Mouse (Mus musculus): ENCODE measurements around the gene Spcs1. TPM values are rescaled to one million over a fixed set of nuclear protein-coding genes. Genes with fewer than 3 reads are reported as not detected.
A peak's percentile ranks its signal among the peaks of the same experiment; 100 is the strongest.

The Spcs1 gene
- total and polyA plus RNA-seq, 3 experiments, result 188 to 419 (median 208) TPM

- Histone ChIP-seq H3K9me3 (replicated peaks; ENCODE audit: insufficient read depth, low read length) (no peaks in the 10 kb centered on the region), H3K4me3 (ENCODE audit: control insufficient read depth in 1 of 2, insufficient read depth in 1 of 2, low read depth in 2 of 2, low read length in 2 of 2) (no peak overlapping the region), H3K9ac (ENCODE audit: control insufficient read depth, low read depth, low read length, poor library complexity, severe bottlenecking) (no peak overlapping the region), H3K27ac (ENCODE audit: control insufficient read depth, low read depth, low read length) (no peak overlapping the region), H3K27me3 (ENCODE audit: control insufficient read depth in 1 of 2, insufficient read depth in 2 of 2, low read length in 2 of 2) (no peaks in the 10 kb centered on the region), H3K36me3 (ENCODE audit: control insufficient read depth in 1 of 2, insufficient read depth in 2 of 2, low read length in 2 of 2) (no peaks in the 10 kb centered on the region), H3K4me1 (ENCODE audit: control insufficient read depth in 1 of 2, insufficient read depth in 2 of 2, low read length in 2 of 2) (no peaks in the 10 kb centered on the region), H3K79me2 (ENCODE audit: control insufficient read depth, insufficient read depth, low read length, poor library complexity) (no peaks in the 10 kb centered on the region)
- no peak for DNase-seq (ENCODE audit: low read depth, low spot score)
- no peak for TF ChIP-seq UBTF (IDR thresholded peaks at IDR 0.05; ENCODE audit: borderline replicate concordance, insufficient read depth, low read depth, low read length)
- no peak for TF ChIP-seq BHLHE40 (IDR thresholded peaks at IDR 0.05; ENCODE audit: borderline replicate concordance, low read depth, low read length)
- no peak for TF ChIP-seq HCFC1 (IDR thresholded peaks at IDR 0.05; ENCODE audit: low read depth, low read length)
- no peak for TF ChIP-seq GABPA (IDR thresholded peaks at IDR 0.05; ENCODE audit: low read depth, low read length)
- no peak for TF ChIP-seq TAL1 (IDR thresholded peaks at IDR 0.05; ENCODE audit: low read length)
- TF ChIP-seq TBP (IDR thresholded peaks at IDR 0.05; ENCODE audit: low read depth, low read length), result no peak
- TF ChIP-seq MEF2A (IDR thresholded peaks at IDR 0.05; ENCODE audit: extremely low read depth, insufficient replicate concordance, low read depth, low read length, poor library complexity, severe bottlenecking), result no peak
- no peak for TF ChIP-seq CHD2 (IDR thresholded peaks at IDR 0.05; ENCODE audit: low read length)
- TF ChIP-seq POLR2AphosphoS5 (IDR thresholded peaks at IDR 0.05; ENCODE audit: borderline replicate concordance, low read depth, low read length), result no peak
- no peak for TF ChIP-seq ZNF384 (IDR thresholded peaks at IDR 0.05; ENCODE audit: low read depth, low read length)
- no peak for TF ChIP-seq ZMIZ1 (IDR thresholded peaks at IDR 0.05; ENCODE audit: low read depth, low read length)
- TF ChIP-seq MAZ (IDR thresholded peaks at IDR 0.05; ENCODE audit: low read depth, low read length), result no peak
- no peak for TF ChIP-seq MAFK (IDR thresholded peaks at IDR 0.05; ENCODE audit: borderline replicate concordance, low read depth, low read length)
- no peak for TF ChIP-seq CTCF (IDR thresholded peaks at IDR 0.05 in 2 of 3, conservative IDR thresholded peaks at IDR 0.05 in 1 of 3; ENCODE audit: control insufficient read depth in 1 of 3, insufficient read depth in 1 of 3, low read depth in 2 of 3, low read length in 3 of 3, poor library complexity in 1 of 3, severe bottlenecking in 1 of 3)
- no peak for TF ChIP-seq RCOR1 (IDR thresholded peaks at IDR 0.05; ENCODE audit: low read depth, low read length)
- TF ChIP-seq SIN3A (IDR thresholded peaks at IDR 0.05; ENCODE audit: low read length), result no peak
- TF ChIP-seq NELFE (IDR thresholded peaks at IDR 0.05; ENCODE audit: low read depth, low read length), result no peak
- TF ChIP-seq ETS1 (IDR thresholded peaks at IDR 0.05; ENCODE audit: low read depth, low read length), result no peak
- TF ChIP-seq RAD21 (IDR thresholded peaks at IDR 0.05; ENCODE audit: low read depth, low read length), result no peak
- no peak for TF ChIP-seq MXI1 (IDR thresholded peaks at IDR 0.05; ENCODE audit: low read depth, low read length)
Observed at GRCm38 (mm10) chr14:30960366-30960765, 41.1 kb downstream of the Spcs1 start.

- H3K9me3 ChIP-seq (replicated peaks; ENCODE audit: insufficient read depth, low read length), result no peaks in the 10 kb centered on the region
- no peak overlapping the region for H3K27ac ChIP-seq (ENCODE audit: control insufficient read depth, low read depth, low read length)
- DNase-seq (ENCODE audit: low read depth, low spot score), result peak; percentile 15
- H3K79me2 ChIP-seq (ENCODE audit: control insufficient read depth, insufficient read depth, low read length, poor library complexity), result no peaks in the 10 kb centered on the region
- H3K4me3 ChIP-seq (ENCODE audit: control insufficient read depth in 1 of 2, insufficient read depth in 1 of 2, low read depth in 2 of 2, low read length in 2 of 2), result no peak overlapping the region
- no peak for TF ChIP-seq BHLHE40 (IDR thresholded peaks at IDR 0.05; ENCODE audit: borderline replicate concordance, low read depth, low read length)
- no peak for TF ChIP-seq RAD21 (IDR thresholded peaks at IDR 0.05; ENCODE audit: low read depth, low read length)
- no peak for TF ChIP-seq USF1 (IDR thresholded peaks at IDR 0.05; ENCODE audit: low read depth, low read length)
- TF ChIP-seq NELFE (IDR thresholded peaks at IDR 0.05; ENCODE audit: low read depth, low read length), result no peak
- no peak for TF ChIP-seq SIN3A (IDR thresholded peaks at IDR 0.05; ENCODE audit: low read length)
- no peak for TF ChIP-seq ETS1 (IDR thresholded peaks at IDR 0.05; ENCODE audit: low read depth, low read length)
- no peaks in the 10 kb centered on the region for H3K27me3 ChIP-seq (ENCODE audit: control insufficient read depth in 1 of 2, insufficient read depth in 2 of 2, low read length in 2 of 2)
- H3K9ac ChIP-seq (ENCODE audit: control insufficient read depth, low read depth, low read length, poor library complexity, severe bottlenecking), result no peak overlapping the region
- no peaks in the 10 kb centered on the region for H3K4me1 ChIP-seq (ENCODE audit: control insufficient read depth in 1 of 2, insufficient read depth in 2 of 2, low read length in 2 of 2)
- H3K36me3 ChIP-seq (ENCODE audit: control insufficient read depth in 1 of 2, insufficient read depth in 2 of 2, low read length in 2 of 2), result no peaks in the 10 kb centered on the region
Observed at GRCm38 (mm10) chr14:30959031-30959430, 42.4 kb downstream of the Spcs1 start.
